Mouse (Mus musculus) heart, embryonic 12.5 days (tissue): ENCODE results near the gene Gm49601. TPM values are rescaled to one million over a fixed set of nuclear protein-coding genes. Genes with fewer than 3 reads are reported as not detected.

ENCODE experiments used
- ATAC-seq: fragments of 200-750 bp; cut with Nextera tagmentation; 2 replicates; pipeline ENCODE4 v1.8.0; 2017; ENCODE audit warnings: moderate TSS enrichment, moderate library complexity; ENCODE audit not compliant: insufficient number of reproducible peaks, low FRiP score
- H3K27ac ChIP-seq: fragments of 300-500 bp; sonication (generic); 2 replicates; pipeline ENCODE4 v1.5.1; 2016; ENCODE audit warnings: mild to moderate bottlenecking, moderate library complexity; ENCODE audit not compliant: poor library complexity, severe bottlenecking
- H3K27me3 ChIP-seq: fragments of 300-500 bp; sonication (generic); replicated peaks from 2 replicates; pipeline ENCODE4 v1.6.1; 2016; ENCODE audit warnings: mild to moderate bottlenecking, moderate library complexity
- H3K36me3 ChIP-seq: fragments of 300-500 bp; sonication (generic); 2 replicates; pipeline ENCODE4 v1.6.1; 2016; ENCODE audit warnings: mild to moderate bottlenecking, moderate library complexity
- H3K4me1 ChIP-seq: fragments of 300-500 bp; sonication (generic); replicated peaks from 2 replicates; pipeline ENCODE4 v1.6.1; 2016; ENCODE audit warnings: mild to moderate bottlenecking
- H3K4me2 ChIP-seq: fragments of 300-500 bp; sonication (generic); 2 replicates; pipeline ENCODE4 v1.6.1; 2016; ENCODE audit warnings: mild to moderate bottlenecking, moderate library complexity
- H3K4me3 ChIP-seq: fragments of 300-500 bp; sonication (generic); 2 replicates; pipeline ENCODE4 v1.5.1; 2016; ENCODE audit warnings: mild to moderate bottlenecking
- H3K9ac ChIP-seq: fragments of 300-500 bp; sonication (generic); 2 replicates; pipeline ENCODE4 v1.6.1; 2016; ENCODE audit warnings: mild to moderate bottlenecking, moderate library complexity
- H3K9me3 ChIP-seq: fragments of 300-500 bp; sonication (generic); replicated peaks from 2 replicates; pipeline ENCODE4 v1.6.1; 2016; ENCODE audit warnings: mild to moderate bottlenecking, moderate library complexity
- WGBS: fragments of 180-500 bp; shearing (Covaris S2); methylation state at CpG from one replicate; pipeline ENCODE4 v1.1.7; 2016; 5-methylcytosine and 5-hydroxymethylcytosine counted together
- polyA plus RNA-seq: library from polyadenylated mRNA; unstranded; fragments of >200 nt; fragmentation: Nextera tagmentation; extraction: Ambion mirVana; gene quantifications from 2 replicates; pipeline ENCODE4 v1.2.1, GENCODE M21; 2016

Gm49601 gene
- polyA plus RNA-seq, 1 experiment from 2014 or later: 1.2 TPM

- Histone ChIP-seq H3K9ac (peak within 1 kb of the TSS; percentile 80), H3K27ac (no peak within 1 kb of the TSS), H3K27me3 (peaks cover 74% of the 10 kb centered on the region), H3K4me2 (peak within 1 kb of the TSS; percentile 95), H3K36me3 (no peaks in the 10 kb centered on the region), H3K9me3 (no peaks in the 10 kb centered on the region), H3K4me1 (peaks cover 20% of the 10 kb centered on the region), H3K4me3 (peak within 1 kb of the TSS; percentile 71)
- WGBS: 1% methylated on average over 69 of the region's 93 CpGs
- peak; percentile 46 for ATAC-seq
Measured at GRCm38 (mm10) chr16:18629390-18630231, 3.4 kb upstream of the Gm49601 start, which contains the start of gene Sept5. TSS of gene Sept5 (minus strand) at chr16:18629954.

- Histone ChIP-seq H3K4me2 (peak overlapping the region; percentile 95), H3K27me3 (peaks cover 80% of the 10 kb centered on the region), H3K36me3 (no peaks in the 10 kb centered on the region), H3K4me3 (peak overlapping the region; percentile 71), H3K4me1 (peaks cover 20% of the 10 kb centered on the region), H3K9me3 (no peaks in the 10 kb centered on the region), H3K27ac (no peak overlapping the region), H3K9ac (peak overlapping the region; percentile 80)
- 32% methylated on average over 2 of the region's 2 CpGs for WGBS
- no peak for ATAC-seq
Measured at GRCm38 (mm10) chr16:18628948-18629340, 2.7 kb upstream of the Gm49601 start.

DNA sequence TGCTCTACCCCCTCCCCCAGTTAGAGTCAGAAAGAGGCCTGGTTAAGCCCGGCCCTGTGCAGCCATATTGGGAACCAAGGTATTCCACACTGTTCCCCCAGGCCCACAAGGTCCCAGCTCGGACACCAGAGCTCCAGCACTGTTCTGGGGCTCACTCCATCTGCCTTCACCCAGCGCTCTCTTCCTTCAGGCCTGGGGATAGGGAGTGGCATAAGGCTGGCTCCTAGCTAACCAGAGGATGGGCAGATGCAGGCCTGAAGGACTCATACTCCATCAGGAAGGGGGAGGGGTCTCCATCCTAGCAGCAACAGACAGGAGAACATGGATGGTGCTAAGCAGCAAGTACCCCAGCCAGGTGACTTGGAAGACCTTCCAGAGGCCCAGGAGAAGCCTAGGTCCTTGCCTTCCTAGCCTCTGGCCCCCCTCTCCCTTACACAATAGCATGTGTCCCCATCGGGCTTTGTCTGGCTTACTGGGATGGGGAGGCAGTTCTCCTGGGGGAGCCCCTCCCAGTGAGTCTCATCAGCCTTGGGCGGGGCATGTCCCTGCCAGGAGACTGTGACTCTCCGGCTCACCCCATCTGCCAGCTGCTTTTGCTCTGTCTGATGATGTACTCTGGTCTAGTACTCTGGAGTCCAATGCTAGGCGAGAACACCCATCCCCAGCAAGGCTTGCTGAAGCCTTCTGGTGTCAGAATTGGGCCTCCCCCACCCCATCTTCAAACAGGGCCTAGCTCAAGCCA, 2.1 kb upstream of the Gm49601 start:
- no peaks in the 10 kb centered on the region for H3K9me3 ChIP-seq
- no peak for ATAC-seq
- H3K36me3 ChIP-seq: no peaks in the 10 kb centered on the region
- peaks cover 20% of the 10 kb centered on the region for H3K4me1 ChIP-seq
- peaks cover 80% of the 10 kb centered on the region for H3K27me3 ChIP-seq
- 71% methylated on average over 7 of the region's 7 CpGs for WGBS
- H3K27ac ChIP-seq: no peak overlapping the region
- peak overlapping the region; percentile 95 for H3K4me2 ChIP-seq
- no peak overlapping the region for H3K9ac ChIP-seq
- H3K4me3 ChIP-seq: peak overlapping the region; percentile 71; the same call in 1 of the 2 replicates

DNA sequence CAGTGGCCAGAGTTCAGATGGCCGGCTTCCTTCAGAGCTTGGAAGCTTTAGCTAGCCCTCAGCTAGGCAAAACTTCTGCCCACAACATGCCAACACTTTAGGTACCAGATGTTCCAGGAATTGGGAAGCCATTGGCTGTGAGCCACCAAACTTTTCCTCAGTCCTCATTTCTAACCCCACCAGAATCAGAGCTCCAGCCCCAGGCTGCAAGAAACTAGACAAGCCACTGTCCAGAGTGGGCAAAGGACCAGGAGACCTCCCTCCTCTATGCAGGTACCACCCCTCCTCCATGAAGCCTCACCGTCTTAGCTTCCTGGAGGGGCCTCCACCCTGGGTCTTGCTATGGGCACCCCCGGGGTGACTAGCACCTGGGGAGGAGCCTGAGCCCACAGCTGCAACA, 936 bp upstream of the Gm49601 start:
- H3K36me3 ChIP-seq: no peaks in the 10 kb centered on the region
- no peak overlapping the region for H3K4me2 ChIP-seq
- ATAC-seq: no peak
- no peak overlapping the region for H3K9ac ChIP-seq
- no peak overlapping the region for H3K4me3 ChIP-seq
- WGBS: 43% methylated on average over 3 of the region's 3 CpGs
- H3K4me1 ChIP-seq: peaks cover 22% of the 10 kb centered on the region
- no peaks in the 10 kb centered on the region for H3K9me3 ChIP-seq
- peaks cover 87% of the 10 kb centered on the region for H3K27me3 ChIP-seq
- H3K27ac ChIP-seq: no peak overlapping the region

DNA sequence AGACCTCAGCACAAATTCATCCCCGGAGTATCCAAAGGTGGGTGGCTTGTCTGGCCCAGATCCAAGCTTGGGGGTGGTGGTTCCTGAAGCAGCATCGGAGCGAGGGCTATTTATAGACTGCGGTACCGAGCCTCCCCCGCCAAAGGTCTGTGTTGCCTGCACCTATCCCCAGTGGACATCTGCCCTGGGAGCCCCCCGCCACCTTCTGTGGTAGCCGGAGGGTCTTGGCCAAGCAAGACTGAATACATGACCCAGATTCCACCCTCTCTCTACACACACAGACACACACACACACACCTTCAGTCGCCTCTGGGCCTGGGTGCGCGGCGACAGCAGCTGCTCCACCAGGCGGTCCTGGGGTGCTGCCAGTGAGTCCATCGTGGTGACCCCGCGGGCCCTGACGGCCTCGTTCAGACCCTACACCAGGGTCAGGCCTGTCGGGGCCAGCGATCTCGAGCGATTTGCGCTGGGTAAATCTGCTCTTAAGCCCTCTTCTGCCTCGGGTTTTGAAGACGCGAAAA, 376 bp downstream of the Gm49601 start:
- peak overlapping the region; percentile 56; the same call in 1 of the 2 replicates for H3K9ac ChIP-seq
- H3K27me3 ChIP-seq: peaks cover 90% of the 10 kb centered on the region
- no peaks in the 10 kb centered on the region for H3K9me3 ChIP-seq
- no peak for ATAC-seq
- WGBS: 10% methylated on average over 26 of the region's 26 CpGs
- H3K4me1 ChIP-seq: peaks cover 35% of the 10 kb centered on the region
- H3K27ac ChIP-seq: no peak overlapping the region
- H3K36me3 ChIP-seq: no peaks in the 10 kb centered on the region
- H3K4me2 ChIP-seq: peak overlapping the region; percentile 84
- H3K4me3 ChIP-seq: peak overlapping the region; percentile 52

- Histone ChIP-seq H3K4me1 (peaks cover 38% of the 10 kb centered on the region), H3K9ac (no peak overlapping the region)
- no peak for ATAC-seq
Measured at GRCm38 (mm10) chr16:18625097-18625496, 1.1 kb downstream of the Gm49601 start.

GRCm38 (mm10) chr16:18624641-18625040, 1.6 kb downstream of the Gm49601 start:
- H3K4me1 ChIP-seq: peaks cover 38% of the 10 kb centered on the region
- H3K9ac ChIP-seq: no peak overlapping the region
- H3K4me2 ChIP-seq: no peak overlapping the region
- H3K9me3 ChIP-seq: no peaks in the 10 kb centered on the region
- 33% methylated on average over 15 of the region's 15 CpGs for WGBS
- no peak overlapping the region for H3K4me3 ChIP-seq
- no peaks in the 10 kb centered on the region for H3K36me3 ChIP-seq
- no peak overlapping the region for H3K27ac ChIP-seq
- H3K27me3 ChIP-seq: peaks cover 94% of the 10 kb centered on the region
- ATAC-seq: no peak

More at GRCm38 (mm10) chr16:18625097-18625496, 1.1 kb downstream of the Gm49601 start:
- Histone ChIP-seq H3K27ac (no peak overlapping the region), H3K27me3 (peaks cover 90% of the 10 kb centered on the region), H3K36me3 (no peaks in the 10 kb centered on the region), H3K4me3 (no peak overlapping the region), H3K9me3 (no peaks in the 10 kb centered on the region), H3K4me2 (no peak overlapping the region)
- WGBS: 41% methylated on average over 14 of the region's 14 CpGs

- ATAC-seq: no peak
- H3K27ac ChIP-seq: no peak overlapping the region
- no peaks in the 10 kb centered on the region for H3K36me3 ChIP-seq
- 26% methylated on average over 15 of the region's 15 CpGs for WGBS
- peaks cover 98% of the 10 kb centered on the region for H3K27me3 ChIP-seq
- no peak overlapping the region for H3K9ac ChIP-seq
- peaks cover 34% of the 10 kb centered on the region for H3K4me1 ChIP-seq
- H3K4me3 ChIP-seq: no peak overlapping the region
- H3K4me2 ChIP-seq: no peak overlapping the region
- no peaks in the 10 kb centered on the region for H3K9me3 ChIP-seq
Measured at GRCm38 (mm10) chr16:18623751-18624540, 2.3 kb downstream of the Gm49601 start.

- WGBS: 26% methylated on average over 29 of the region's 29 CpGs
Measured at GRCm38 (mm10) chr16:18622916-18623750, 3.1 kb downstream of the Gm49601 start.

DNA sequence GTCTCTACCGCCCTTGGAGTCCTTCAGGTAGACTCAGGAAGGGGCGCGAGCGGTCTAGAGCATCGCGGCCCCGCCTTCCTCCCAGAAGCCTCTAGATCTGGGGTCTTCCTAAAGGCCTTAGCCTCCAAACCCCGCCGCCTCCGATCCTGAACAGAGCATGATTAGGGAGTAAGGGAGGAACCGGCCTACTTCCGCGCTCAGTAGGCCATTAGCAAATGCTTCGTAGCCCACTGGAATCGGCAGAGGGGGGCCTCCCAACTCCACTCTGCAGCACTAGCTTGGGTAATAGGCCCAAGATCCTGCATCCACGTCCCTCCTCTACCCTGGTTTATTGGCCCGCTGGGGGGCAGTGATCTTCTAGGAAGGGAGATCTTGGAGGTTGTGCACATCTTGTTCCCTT, 4.2 kb downstream of the Gm49601 start, which contains the start of gene Gp1bb:
TSS of gene Gp1bb (minus strand) at position 385 of the 400 bp plus-strand sequence.
- no peak for ATAC-seq
- WGBS: 3% methylated on average over 17 of the region's 17 CpGs
- H3K27me3 ChIP-seq: peaks cover 97% of the 10 kb centered on the region
- H3K4me2 ChIP-seq: peak within 1 kb of the TSS; percentile 78
- H3K4me3 ChIP-seq: peak within 1 kb of the TSS; percentile 46
- peak within 1 kb of the TSS; percentile 53; the same call in 1 of the 2 replicates for H3K9ac ChIP-seq
- H3K4me1 ChIP-seq: peaks cover 36% of the 10 kb centered on the region
- no peaks in the 10 kb centered on the region for H3K9me3 ChIP-seq
- no peak within 1 kb of the TSS for H3K27ac ChIP-seq
- H3K36me3 ChIP-seq: no peaks in the 10 kb centered on the region

More at GRCm38 (mm10) chr16:18622916-18623750, 3.1 kb downstream of the Gm49601 start:
- Histone ChIP-seq H3K9ac (no peak overlapping the region), H3K4me2 (no peak overlapping the region), H3K4me3 (no peak overlapping the region), H3K27ac (no peak overlapping the region), H3K4me1 (peaks cover 32% of the 10 kb centered on the region), H3K36me3 (no peaks in the 10 kb centered on the region), H3K27me3 (peaks cover 98% of the 10 kb centered on the region), H3K9me3 (no peaks in the 10 kb centered on the region)
- no peak for ATAC-seq
